Mouse (Mus musculus) neural tube, embryonic 10.5 days (tissue): ENCODE results near the gene Cep170b.

Source experiments
- DNase-seq: peaks from one replicate; pipeline ENCODE4 v3.0.0-alpha.2; 2017; ENCODE audit warnings: low spot score; ENCODE audit errors: extremely low spot score

The Cep170b gene

GRCm38 (mm10) chr12:112702374-112703320 is 17.6 kb upstream of the Cep170b start:
- DNase-seq, result no peak

GRCm38 (mm10) chr12:112706704-112707572 is 13.3 kb upstream of the Cep170b start:
- peak; percentile 94 for DNase-seq

DNA sequence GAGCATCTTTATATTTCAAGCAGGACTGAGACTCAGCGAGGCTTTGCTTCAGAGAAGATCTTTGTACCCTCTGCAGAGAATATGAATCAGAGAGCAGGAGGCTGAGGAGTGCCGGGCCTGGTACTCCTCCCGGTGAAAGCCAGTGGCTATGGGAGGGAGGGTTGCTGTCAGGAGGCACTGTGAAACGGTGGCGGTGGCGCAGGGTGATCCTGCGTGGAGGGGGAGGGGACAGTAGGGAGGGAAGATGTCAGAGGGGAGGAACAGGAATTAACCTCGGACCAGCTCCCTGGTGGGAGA is 12.7 kb upstream of the Cep170b start:
- DNase-seq, result no peak

- DNase-seq, result no peak
Measured at GRCm38 (mm10) chr12:112713984-112714383, 6.3 kb upstream of the Cep170b start.

GRCm38 (mm10) chr12:112717140-112717539 is 3.1 kb upstream of the Cep170b start:
- peak; percentile 50 for DNase-seq

DNA sequence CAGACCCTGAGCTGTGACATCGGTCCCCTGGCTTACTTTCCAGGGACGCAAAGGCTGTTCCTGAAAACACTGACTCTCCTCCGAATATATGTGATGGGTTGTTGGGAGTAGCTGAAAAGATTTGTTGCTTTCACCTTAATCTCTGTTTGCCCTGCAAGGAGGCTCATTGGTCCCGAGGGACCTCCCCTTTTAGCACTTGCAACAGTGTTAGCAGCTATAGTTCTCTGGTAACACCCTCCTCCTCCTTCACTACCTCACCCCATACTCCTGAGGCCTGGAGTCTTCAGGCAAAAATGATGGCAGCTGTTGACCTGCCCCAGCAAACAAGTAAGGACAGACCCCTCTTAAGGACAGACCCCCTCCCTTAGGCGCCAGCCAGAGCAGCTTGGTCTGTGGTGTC is 1.3 kb upstream of the Cep170b start:
- no peak for DNase-seq

- DNase-seq, result peak; percentile 22
Measured at GRCm38 (mm10) chr12:112720890-112721423, 702 bp downstream of the Cep170b start.

- DNase-seq, result peak; percentile 75
Measured at GRCm38 (mm10) chr12:112721424-112722239, 1.4 kb downstream of the Cep170b start.

GRCm38 (mm10) chr12:112722240-112723027 is 2.2 kb downstream of the Cep170b start:
- peak; percentile 53 for DNase-seq

DNA sequence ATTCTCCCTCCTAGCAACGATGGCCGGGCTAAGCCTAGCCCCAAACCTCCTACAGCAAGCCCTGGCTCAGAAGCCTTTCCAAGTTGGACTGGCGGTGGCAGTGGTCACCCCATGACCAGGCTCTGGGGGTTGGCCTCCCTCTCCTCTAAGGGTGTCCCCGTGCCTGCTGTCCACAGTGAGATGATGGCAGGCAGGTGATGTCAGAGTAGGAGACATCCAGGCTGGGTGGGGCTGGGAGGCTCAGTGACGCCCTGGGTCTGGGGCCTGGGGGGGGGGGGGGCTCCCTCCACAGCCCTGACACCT is 2.7 kb downstream of the Cep170b start:
- DNase-seq, result no peak

- no peak for DNase-seq
Measured at GRCm38 (mm10) chr12:112723445-112723844, 3.2 kb downstream of the Cep170b start.

DNA sequence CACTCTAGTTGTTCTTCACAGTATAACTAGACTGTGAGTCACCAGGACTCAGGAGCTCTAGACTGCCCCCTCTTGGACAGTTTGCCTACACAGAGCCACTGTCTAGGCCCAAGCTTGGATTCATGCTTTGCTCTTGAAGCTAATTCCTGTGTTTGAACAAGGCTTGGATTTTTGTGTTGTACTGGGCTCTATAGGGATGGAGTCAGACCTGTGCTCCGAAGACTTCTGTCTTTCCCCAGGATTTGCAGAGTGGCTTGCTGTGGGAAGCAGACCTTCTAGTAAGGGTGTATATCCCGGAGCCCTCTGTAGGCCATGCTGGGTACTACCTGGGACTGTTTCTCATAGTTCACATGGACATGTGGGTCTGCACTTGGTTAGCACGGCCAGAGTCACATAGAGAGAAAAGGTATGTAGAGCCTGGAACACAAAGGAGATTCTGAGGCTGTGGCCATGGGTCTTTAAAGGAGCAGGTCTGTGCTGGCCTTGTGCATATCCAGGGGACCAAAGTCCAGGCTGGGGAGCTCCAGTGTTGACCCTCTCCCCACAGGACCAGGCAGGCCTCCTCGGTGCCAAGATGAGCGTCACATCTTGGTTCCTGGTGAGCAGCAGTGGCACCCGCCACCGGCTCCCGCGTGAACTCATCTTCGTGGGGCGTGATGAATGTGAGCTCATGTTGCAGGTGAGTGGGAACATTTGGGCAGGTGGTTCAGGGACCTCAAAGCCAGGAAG is 4.0 kb downstream of the Cep170b start:
- DNase-seq, result peak; percentile 73

DNA sequence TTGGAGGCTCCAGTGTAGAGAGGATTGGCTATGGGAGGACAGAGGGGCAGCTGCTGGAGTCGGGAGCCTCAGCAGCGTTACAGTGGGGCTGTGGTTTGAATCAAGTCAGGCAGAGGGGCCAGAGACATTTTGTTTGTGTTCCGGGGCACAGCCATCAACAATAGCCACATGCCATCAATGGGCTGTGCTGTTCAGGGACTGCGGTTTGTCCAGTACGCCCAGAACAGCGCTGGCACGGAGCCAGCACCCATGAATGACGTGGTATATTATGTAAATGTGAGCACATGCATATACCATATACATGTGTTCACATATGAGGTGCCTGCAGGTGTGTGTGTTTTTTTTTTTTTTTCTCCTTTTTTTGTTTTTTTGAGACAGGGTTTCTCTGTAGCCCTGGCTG is 7.5 kb downstream of the Cep170b start:
- no peak for DNase-seq

- DNase-seq, result no peak
Measured at GRCm38 (mm10) chr12:112730808-112731207, 10.6 kb downstream of the Cep170b start.

DNA sequence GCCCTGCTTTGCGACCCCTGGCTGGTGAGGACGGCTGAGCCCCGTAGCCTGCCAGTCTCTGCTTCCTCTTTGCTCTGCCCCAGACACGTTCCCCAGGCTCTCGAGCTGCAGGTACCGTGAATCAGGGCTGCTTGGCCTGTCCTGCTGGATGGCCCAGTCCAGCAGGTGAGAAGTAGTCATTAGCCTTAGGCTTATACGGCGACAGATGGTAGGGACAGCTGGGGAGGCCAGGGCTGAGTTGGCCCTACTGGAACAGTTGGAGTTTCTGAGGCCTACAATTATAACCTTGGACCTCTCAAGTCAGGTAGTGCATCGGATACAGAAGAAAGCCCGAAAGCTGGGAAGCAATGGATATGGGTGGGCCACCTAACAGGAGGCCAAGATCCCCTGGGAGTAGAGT is 12.3 kb downstream of the Cep170b start:
- no peak for DNase-seq

DNA sequence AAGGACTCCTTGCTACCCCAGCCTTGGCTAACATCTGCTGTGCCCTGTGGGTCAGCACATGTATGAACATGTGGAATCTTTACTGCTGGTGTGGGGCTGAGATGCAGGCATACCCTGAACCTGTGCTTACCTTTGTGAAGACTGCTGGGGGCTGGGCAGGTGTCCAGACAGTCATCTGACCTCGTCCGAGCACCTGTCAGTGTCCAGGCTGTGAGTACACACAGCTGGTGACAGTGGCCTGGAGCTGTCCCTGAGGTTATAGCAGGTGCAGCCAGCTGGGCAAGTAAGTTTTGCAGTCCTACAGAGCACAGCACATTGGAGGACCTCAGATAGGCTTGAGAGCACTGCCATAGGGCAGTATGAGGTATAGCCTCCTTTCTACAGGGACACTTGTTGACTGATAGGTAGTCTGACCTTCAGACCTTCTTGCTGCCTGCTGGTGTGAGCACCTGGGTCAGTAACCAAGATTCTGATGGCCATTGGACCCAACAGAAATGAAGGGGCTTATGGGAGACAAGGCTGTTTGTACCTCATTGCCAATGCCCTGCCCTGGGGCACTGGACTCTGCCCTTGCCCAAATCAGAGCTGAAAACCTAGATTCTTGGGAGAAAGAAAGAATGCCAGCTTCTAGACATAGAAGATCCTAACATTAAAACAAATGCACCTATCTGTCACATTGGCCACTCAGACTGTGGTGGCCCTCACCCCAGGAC is 14.0 kb downstream of the Cep170b start:
- no peak for DNase-seq

DNA sequence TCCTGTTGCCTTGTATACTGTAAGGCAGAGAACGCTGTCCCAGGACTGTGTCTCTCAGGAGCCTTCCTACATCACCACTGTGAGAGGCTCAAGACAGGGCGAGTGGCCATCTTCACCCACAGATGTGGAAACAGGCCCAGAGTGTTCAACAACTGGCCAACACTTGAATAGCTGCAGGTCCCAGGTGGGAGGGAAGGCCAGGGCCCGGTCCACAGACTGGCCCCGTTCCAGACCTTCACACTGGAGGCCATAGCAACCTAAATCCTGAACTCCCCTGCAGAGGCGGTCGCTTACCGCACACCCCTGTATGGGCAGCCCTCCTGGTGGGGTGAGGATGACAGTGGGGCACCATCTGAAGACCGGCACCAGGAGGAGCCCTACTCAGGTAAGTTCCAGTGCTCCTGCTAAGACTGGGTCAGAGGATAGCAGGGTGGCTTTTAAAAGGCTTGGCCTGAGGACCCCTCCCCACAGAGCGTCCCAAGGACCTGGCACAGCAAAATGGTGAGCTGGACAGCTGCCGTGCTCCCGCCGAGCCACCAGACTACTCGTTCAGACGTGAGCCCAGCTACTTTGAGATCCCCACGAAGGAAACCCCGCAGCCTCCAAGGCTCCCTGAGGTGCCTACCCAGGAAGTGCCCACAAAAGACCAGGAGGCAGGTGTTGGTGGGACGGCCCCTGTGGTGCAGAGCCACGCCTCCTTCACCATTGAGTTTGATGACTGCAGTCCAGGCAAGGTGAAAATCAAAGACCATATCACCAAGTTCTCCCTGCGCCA is 14.8 kb downstream of the Cep170b start:
- no peak for DNase-seq

DNA sequence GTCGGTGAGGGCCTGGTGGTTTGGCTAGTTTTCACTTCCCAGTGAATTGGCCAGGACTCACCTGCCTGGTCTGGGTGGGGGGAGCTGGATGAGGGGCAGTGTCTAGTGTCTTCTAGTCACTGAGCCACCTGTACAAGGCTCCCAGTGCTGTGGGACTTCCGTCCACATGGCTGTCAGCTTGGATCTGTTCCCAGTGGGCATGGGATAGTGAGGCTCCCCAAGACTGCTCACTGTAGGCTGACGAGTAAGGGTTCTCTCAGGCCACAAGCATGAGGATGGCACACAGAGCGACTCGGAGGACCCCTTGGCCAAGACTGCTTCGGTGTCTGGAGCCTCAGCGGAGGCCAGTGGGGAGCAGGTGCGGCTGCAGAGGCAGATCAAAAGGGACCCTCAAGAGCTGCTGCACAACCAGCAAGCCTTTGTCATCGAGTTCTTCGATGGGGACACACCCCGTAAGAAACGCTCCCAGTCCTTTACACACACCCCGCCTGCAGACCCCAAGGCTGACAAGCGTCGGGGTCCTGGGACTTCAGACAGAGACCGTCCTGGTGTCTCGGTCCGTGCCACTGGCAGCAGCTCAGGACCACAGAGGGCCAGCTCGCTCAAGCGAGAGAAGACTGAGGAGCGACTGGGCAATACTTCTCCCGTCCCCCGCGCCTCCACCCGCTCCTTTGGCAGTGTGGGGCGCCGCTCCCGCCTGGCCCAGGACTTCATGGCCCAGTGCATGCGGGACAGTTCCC is 15.8 kb downstream of the Cep170b start:
- no peak for DNase-seq
